Mouse (Mus musculus): Measurements from ENCODE around the gene Actr3b.
"Not testable (repeated sequence)": the region's sequence is repeated elsewhere in the genome, so short reads cannot be mapped to it uniquely, and the experiment has no call there.

Gene Actr3b

GRCm38 (mm10) chr5:25759460-25760409, at the start of gene Actr3b:
Gene Actr3b (plus strand): TSS chr5:25759997.
- DNase-seq (ENCODE audit: low spot score): peak; percentile 49

GRCm38 (mm10) chr5:25713001-25713706, 46.6 kb upstream of the Actr3b start:
- not testable (repeated sequence) for DNase-seq (ENCODE audit: low spot score)

GRCm38 (mm10) chr5:25719390-25719789, 40.4 kb upstream of the Actr3b start:
- no peak for DNase-seq (ENCODE audit: low spot score)

- DNase-seq (ENCODE audit: low spot score): no peak
Measured at GRCm38 (mm10) chr5:25723016-25723415, 36.8 kb upstream of the Actr3b start.

- DNase-seq (ENCODE audit: low spot score): no peak
Measured at GRCm38 (mm10) chr5:25724134-25724675, 35.6 kb upstream of the Actr3b start.

GRCm38 (mm10) chr5:25734318-25734717, 25.5 kb upstream of the Actr3b start:
- no peak for DNase-seq (ENCODE audit: low spot score)

- DNase-seq (ENCODE audit: low spot score): no peak
Measured at GRCm38 (mm10) chr5:25735861-25736260, 23.9 kb upstream of the Actr3b start.

- DNase-seq (ENCODE audit: low spot score): no peak
Measured at GRCm38 (mm10) chr5:25738448-25738847, 21.3 kb upstream of the Actr3b start.

GRCm38 (mm10) chr5:25738902-25739301, 20.9 kb upstream of the Actr3b start:
- DNase-seq (ENCODE audit: low spot score): not testable (repeated sequence)

- no peak for DNase-seq (ENCODE audit: low spot score)
Measured at GRCm38 (mm10) chr5:25747904-25748303, 11.9 kb upstream of the Actr3b start.

- no peak for DNase-seq (ENCODE audit: low spot score)
Measured at GRCm38 (mm10) chr5:25748613-25749012, 11.2 kb upstream of the Actr3b start.

- no peak for DNase-seq (ENCODE audit: low spot score)
Measured at GRCm38 (mm10) chr5:25751552-25751951, 8.2 kb upstream of the Actr3b start.

GRCm38 (mm10) chr5:25752862-25753261, 6.9 kb upstream of the Actr3b start:
- no peak for DNase-seq (ENCODE audit: low spot score)

- no peak for DNase-seq (ENCODE audit: low spot score)
Measured at GRCm38 (mm10) chr5:25753556-25754235, 6.1 kb upstream of the Actr3b start.

GRCm38 (mm10) chr5:25754236-25754766, 5.5 kb upstream of the Actr3b start:
- no peak for DNase-seq (ENCODE audit: low spot score)

GRCm38 (mm10) chr5:25760410-25760832, 624 bp downstream of the Actr3b start:
- DNase-seq (ENCODE audit: low spot score): no peak

- DNase-seq (ENCODE audit: low spot score): no peak
Measured at GRCm38 (mm10) chr5:25760871-25761270, 1.1 kb downstream of the Actr3b start.

- DNase-seq (ENCODE audit: low spot score): no peak
Measured at GRCm38 (mm10) chr5:25761850-25762249, 2.1 kb downstream of the Actr3b start.

GRCm38 (mm10) chr5:25769006-25769405, 9.2 kb downstream of the Actr3b start:
- DNase-seq (ENCODE audit: low spot score): no peak

- DNase-seq (ENCODE audit: low spot score): no peak
Measured at GRCm38 (mm10) chr5:25769406-25769805, 9.6 kb downstream of the Actr3b start.

- no peak for DNase-seq (ENCODE audit: low spot score)
Measured at GRCm38 (mm10) chr5:25772456-25772855, 12.7 kb downstream of the Actr3b start.
